12 mouse cellular contexts compared by ENCODE assay signal in the genomic region with DNA sequence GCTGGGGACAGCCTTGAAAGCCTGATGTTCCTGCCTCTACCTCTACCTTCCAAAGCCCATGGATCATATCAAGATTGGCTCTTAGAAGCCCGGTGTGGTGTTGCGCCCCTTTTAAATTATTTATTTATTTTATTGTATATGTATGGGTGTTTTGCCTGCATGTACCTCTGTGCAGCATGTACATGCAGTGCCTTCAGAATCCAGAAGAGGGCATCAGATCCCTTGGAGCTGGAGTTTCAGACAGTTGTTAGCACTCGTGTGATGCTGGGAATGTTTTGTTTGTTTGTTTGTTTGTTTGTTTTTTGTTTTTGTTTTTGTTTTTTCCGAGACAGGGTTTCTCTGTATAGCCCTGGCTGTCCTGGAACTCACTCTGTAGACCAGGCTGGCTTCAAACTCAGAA. TPM values are rescaled to one million over a fixed set of nuclear protein-coding genes. Genes with fewer than 3 reads are reported as not detected.
A peak's percentile ranks its signal among the peaks of the same experiment; 100 is the strongest.
DNase-seq lines count a peak whose midpoint lies in the region; TF ChIP-seq lines count a peak whose summit lies in the region.
"Had no signal": no experiment of that assay in that cellular context is flagged by ENCODE, and none has a peak within 500 bp of the region (broad histone marks: within the 10 kb centered on the region; RNA-seq: fewer than 3 reads in every experiment).

No protein-coding gene starts in this region.

- no peak overlapping the region for H3K27ac ChIP-seq in kidney, adult 2 months (ENCODE audit: insufficient read depth, low read depth, low read length)
- no peak overlapping the region for H3K27ac ChIP-seq in MEL (ENCODE audit: control insufficient read depth, low read depth, low read length)
- H3K27ac ChIP-seq: liver, embryonic 13.5 days; stomach, embryonic 15.5 days had no signal

- 86% methylated on average over 4 of the region's 4 CpGs for WGBS in kidney, adult 2 months

- H3K36me3 ChIP-seq in kidney, adult 2 months (ENCODE audit: control insufficient read depth, insufficient read depth, low read length), result no peaks in the 10 kb centered on the region
- no peaks in the 10 kb centered on the region for H3K36me3 ChIP-seq in MEL (ENCODE audit: control insufficient read depth in 1 of 2, insufficient read depth in 2 of 2, low read length in 2 of 2)
- H3K36me3 ChIP-seq: liver, embryonic 13.5 days; stomach, embryonic 15.5 days had no signal

- no peak for DNase-seq in kidney, adult 2 months
- DNase-seq in kidney, postnatal 14 days, result no peak
- DNase-seq in A20 (ENCODE audit: low read depth, low spot score) (peak; percentile 42), MEL (ENCODE audit: low read depth, low spot score) (peak; percentile 60)
- peak; percentile 17 for DNase-seq in lung, postnatal 10 days
- DNase-seq in testis, postnatal 14 days (ENCODE audit: low spot score), result no peak
- DNase-seq in adrenal gland, postnatal 4 days (ENCODE audit: low spot score in 2 of 2), result no peak
- DNase-seq in natural killer cell, adult 2 months (ENCODE audit: low spot score in 2 of 2), result no peak
- DNase-seq: cerebellum, adult 18-20 months; liver, embryonic 13.5 days; right cerebral cortex, adult 18-20 months had no signal

- no peak for TF ChIP-seq EP300 in MEL (IDR thresholded peaks at IDR 0.05; ENCODE audit: low read depth in 1 of 2, low read length in 2 of 2)

- H3K4me1 ChIP-seq in kidney, adult 2 months (ENCODE audit: control insufficient read depth, insufficient read depth, low read length), result no peaks in the 10 kb centered on the region
- no peaks in the 10 kb centered on the region for H3K4me1 ChIP-seq in MEL (ENCODE audit: control insufficient read depth in 1 of 2, insufficient read depth in 2 of 2, low read length in 2 of 2)
- H3K4me1 ChIP-seq: liver, embryonic 13.5 days; stomach, embryonic 15.5 days had no signal

- TF ChIP-seq RAD21 in MEL (IDR thresholded peaks at IDR 0.05; ENCODE audit: low read depth, low read length), result peak; percentile 55

- TF ChIP-seq CTCF in kidney, adult 2 months (conservative IDR thresholded peaks at IDR 0.05; ENCODE audit: insufficient read depth, insufficient read length, low read depth, low read length), result 0 out of 2 replicates have a peak, but pooled peaks have one; percentile 26
- peak; percentile 27 to 59 (median 52); a peak in 5 of 6 replicates for TF ChIP-seq CTCF in MEL (IDR thresholded peaks at IDR 0.05 in 2 of 3, conservative IDR thresholded peaks at IDR 0.05 in 1 of 3; ENCODE audit: control insufficient read depth in 1 of 3, insufficient read depth in 1 of 3, low read depth in 2 of 3, low read length in 3 of 3, poor library complexity in 1 of 3, severe bottlenecking in 1 of 3)

- no peak overlapping the region for H3K4me3 ChIP-seq in kidney, adult 2 months (ENCODE audit: insufficient read depth, low read depth, low read length)
- no peak overlapping the region for H3K4me3 ChIP-seq in MEL (ENCODE audit: control insufficient read depth in 1 of 2, insufficient read depth in 1 of 2, low read depth in 2 of 2, low read length in 2 of 2)
- H3K4me3 ChIP-seq: liver, embryonic 13.5 days; stomach, embryonic 15.5 days had no signal

- H3K9ac ChIP-seq in MEL (ENCODE audit: control insufficient read depth, low read depth, low read length, poor library complexity, severe bottlenecking), result no peak overlapping the region
- H3K9ac ChIP-seq: liver, embryonic 13.5 days; stomach, embryonic 15.5 days had no signal

- no peaks in the 10 kb centered on the region for H3K9me3 ChIP-seq in MEL (replicated peaks; ENCODE audit: insufficient read depth, low read length)
- H3K9me3 ChIP-seq: liver, embryonic 13.5 days; stomach, embryonic 15.5 days had no signal

- TF ChIP-seq POLR2A in kidney, adult 2 months (IDR thresholded peaks at IDR 0.05; ENCODE audit: low read depth, low read length), result no peak
- TF ChIP-seq POLR2A in MEL (IDR thresholded peaks at IDR 0.05; ENCODE audit: control insufficient read depth in 1 of 2, insufficient read depth in 1 of 2, low read depth in 1 of 2, low read length in 2 of 2, poor library complexity in 1 of 2), result no peak

- H3K27me3 ChIP-seq in kidney, adult 2 months (replicated peaks; ENCODE audit: control insufficient read depth, insufficient read depth, low read length), result no peaks in the 10 kb centered on the region
- no peaks in the 10 kb centered on the region; a peak in 1 of 4 replicates for H3K27me3 ChIP-seq in MEL (ENCODE audit: control insufficient read depth in 1 of 2, insufficient read depth in 2 of 2, low read length in 2 of 2)
- H3K27me3 ChIP-seq: liver, embryonic 13.5 days; stomach, embryonic 15.5 days had no signal

- no peaks in the 10 kb centered on the region for H3K79me2 ChIP-seq in MEL (ENCODE audit: control insufficient read depth, insufficient read depth, low read length, poor library complexity)

TF ChIP-seq in MEL, 35 proteins besides CTCF, POLR2A, EP300 and RAD21:
- TF ChIP-seq ZC3H11A (IDR thresholded peaks at IDR 0.05; ENCODE audit: low read depth, low read length) (peak; percentile 52), SMC3 (IDR thresholded peaks at IDR 0.05; ENCODE audit: low read depth, low read length) (peak; percentile 62), MXI1 (IDR thresholded peaks at IDR 0.05; ENCODE audit: low read depth, low read length) (no peak), TBP (IDR thresholded peaks at IDR 0.05; ENCODE audit: low read depth, low read length) (no peak), CHD1 (IDR thresholded peaks at IDR 0.05; ENCODE audit: low read depth, low read length) (no peak)

RNA-seq across cellular contexts. Expression of a gene that starts 18.5 kb away (rescaled TPM):
- 15.5 and 17.0 TPM in 2 replicates for polyA plus RNA-seq in kidney, adult 2 months (2012; rRNA removed)
- not detected in 2 replicates for total RNA-seq in MEL (2012; rRNA removed)
- polyA plus RNA-seq in MEL (2012; ENCODE audit: insufficient read depth in 1 of 2, insufficient read length in 2 of 2, low read depth in 1 of 2, low replicate concordance in 2 of 2, missing spikeins in 1 of 2), result not detected
- 1 to 10 TPM; 5.3 to 6.0 TPM for total RNA-seq in adrenal gland, postnatal 4 days (2021)

Comparison
In these comparisons a context has a peak if more than half of its experiments do, and no peak if none do; other contexts are left out.
1. DNase-seq: peak in A20 (single experiment), MEL (single experiment) and lung, postnatal 10 days (single experiment); none in kidney, adult 2 months (single experiment), kidney, postnatal 14 days (single experiment), testis, postnatal 14 days (single experiment), adrenal gland, postnatal 4 days (0 of 2) and natural killer cell, adult 2 months (0 of 2).